Mouse (Mus musculus) midbrain, embryonic 16.5 days (tissue): Measurements from ENCODE around the gene Sympk. TPM values are rescaled to one million over a fixed set of nuclear protein-coding genes. Genes with fewer than 3 reads are reported as not detected.

ENCODE experiments used
- ATAC-seq: fragments of 200-750 bp; cut with Nextera tagmentation; 2 replicates; pipeline ENCODE4 v1.8.0; 2017; ENCODE audit warnings: moderate TSS enrichment
- H3K27ac ChIP-seq: fragments of 300-500 bp; sonication (generic); 2 replicates; pipeline ENCODE4 v1.5.1; 2014; ENCODE audit warnings: mild to moderate bottlenecking, low read length, mixed read lengths
- H3K27me3 ChIP-seq: fragments of 300-500 bp; sonication (generic); 2 replicates; pipeline ENCODE4 v1.6.1; 2014; ENCODE audit warnings: low read depth, low read length, mixed read lengths; ENCODE audit not compliant: control insufficient read depth, insufficient read depth
- H3K36me3 ChIP-seq: fragments of 300-500 bp; sonication (generic); 2 replicates; pipeline ENCODE4 v1.6.1; 2014; ENCODE audit warnings: mild to moderate bottlenecking, low read length, moderate library complexity, mixed read lengths; ENCODE audit not compliant: control insufficient read depth, insufficient read depth
- H3K4me1 ChIP-seq: fragments of 300-500 bp; sonication (generic); 2 replicates; pipeline ENCODE4 v1.6.1; 2014; ENCODE audit warnings: mild to moderate bottlenecking, low read length, mixed read lengths; ENCODE audit not compliant: control insufficient read depth, insufficient read depth
- H3K4me2 ChIP-seq: fragments of 300-500 bp; sonication (generic); 2 replicates; pipeline ENCODE4 v1.6.1; 2014; ENCODE audit warnings: mild to moderate bottlenecking, low read length, mixed read lengths
- H3K4me3 ChIP-seq: fragments of 300-500 bp; sonication (generic); 2 replicates; pipeline ENCODE4 v1.5.1; 2014; ENCODE audit warnings: low read depth, mild to moderate bottlenecking, low read length, moderate library complexity, mixed read lengths
- H3K9ac ChIP-seq: fragments of 300-500 bp; sonication (generic); 2 replicates; pipeline ENCODE4 v1.6.1; 2014; ENCODE audit warnings: low read depth, low read length, mixed read lengths
- H3K9me3 ChIP-seq: fragments of 300-500 bp; sonication (generic); replicated peaks from 2 replicates; pipeline ENCODE4 v1.6.1; 2014; ENCODE audit warnings: mild to moderate bottlenecking, low read length, mixed read lengths; ENCODE audit not compliant: control insufficient read depth, poor library complexity, severe bottlenecking
- WGBS: fragments of 180-500 bp; shearing (Covaris S2); extraction: QIAGEN DNeasy Blood & Tissue Kit; methylation state at CpG from one replicate; pipeline ENCODE4 v1.1.7; 2014; 5-methylcytosine and 5-hydroxymethylcytosine counted together
- microRNA-seq: library from miRNA; unstranded; fragments of <30 nt; microRNA quantifications from one replicate; pipeline ENCODE4, GENCODE M21; 2017
- polyA plus RNA-seq: library from polyadenylated mRNA; unstranded; fragments of >200 nt; fragmentation: Nextera tagmentation; extraction: Ambion mirVana; gene quantifications from 2 replicates; pipeline ENCODE4 v1.2.1, GENCODE M21; 2015

The Sympk gene
- polyA plus RNA-seq, 1 experiment from 2014 or later, result 25.6 TPM

DNA sequence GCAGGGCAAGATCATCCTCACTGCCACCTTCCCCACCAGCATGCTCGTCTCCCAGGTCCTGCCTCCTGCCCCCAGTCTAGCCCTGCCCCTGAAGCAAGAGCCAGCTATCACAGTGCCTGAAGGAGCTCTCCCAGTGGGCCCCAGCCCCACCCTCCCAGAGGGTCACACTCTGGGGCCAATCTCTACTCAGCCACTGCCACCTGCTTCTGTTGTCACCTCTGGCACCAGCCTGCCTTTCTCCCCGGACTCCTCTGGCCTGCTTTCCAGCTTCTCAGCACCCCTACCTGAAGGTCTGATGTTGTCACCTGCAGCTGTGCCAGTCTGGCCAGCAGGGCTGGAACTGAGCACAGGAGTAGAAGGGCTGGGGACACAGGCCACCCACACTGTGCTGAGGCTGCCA is 73.0 kb downstream of the Sympk start:
- Histone ChIP-seq H3K9ac (no peak overlapping the region), H3K36me3 (no peaks in the 10 kb centered on the region), H3K4me3 (no peak overlapping the region), H3K9me3 (no peaks in the 10 kb centered on the region), H3K4me1 (peaks cover 28% of the 10 kb centered on the region), H3K27me3 (peaks cover 14% of the 10 kb centered on the region), H3K4me2 (no peak overlapping the region), H3K27ac (no peak overlapping the region)
- 75% methylated on average over 2 of the region's 2 CpGs for WGBS
- no peak for ATAC-seq

DNA sequence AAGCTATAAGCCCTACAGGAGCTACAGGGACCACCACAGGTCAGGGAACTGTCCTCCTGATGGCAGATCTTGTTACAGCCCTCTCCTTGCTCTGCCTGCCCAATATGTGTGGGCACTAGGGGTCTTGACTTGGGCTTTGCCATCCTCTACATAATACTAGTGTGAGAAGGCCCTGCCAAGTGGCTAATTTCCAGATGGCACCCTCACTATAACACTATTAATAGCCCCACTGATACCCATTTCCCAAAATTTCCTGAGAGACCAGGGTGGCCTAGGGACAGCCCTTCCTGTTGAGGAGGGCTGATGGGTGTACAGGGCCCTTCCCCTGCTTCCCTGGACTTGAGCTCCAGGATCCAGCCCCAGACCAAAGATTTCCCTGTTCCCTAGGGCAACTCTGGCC is 73.7 kb downstream of the Sympk start:
- Histone ChIP-seq H3K9me3 (no peaks in the 10 kb centered on the region), H3K4me3 (no peak overlapping the region), H3K9ac (no peak overlapping the region), H3K4me2 (no peak overlapping the region), H3K36me3 (no peaks in the 10 kb centered on the region), H3K27ac (no peak overlapping the region), H3K4me1 (peaks cover 28% of the 10 kb centered on the region), H3K27me3 (peaks cover 14% of the 10 kb centered on the region)
- no peak for ATAC-seq

DNA sequence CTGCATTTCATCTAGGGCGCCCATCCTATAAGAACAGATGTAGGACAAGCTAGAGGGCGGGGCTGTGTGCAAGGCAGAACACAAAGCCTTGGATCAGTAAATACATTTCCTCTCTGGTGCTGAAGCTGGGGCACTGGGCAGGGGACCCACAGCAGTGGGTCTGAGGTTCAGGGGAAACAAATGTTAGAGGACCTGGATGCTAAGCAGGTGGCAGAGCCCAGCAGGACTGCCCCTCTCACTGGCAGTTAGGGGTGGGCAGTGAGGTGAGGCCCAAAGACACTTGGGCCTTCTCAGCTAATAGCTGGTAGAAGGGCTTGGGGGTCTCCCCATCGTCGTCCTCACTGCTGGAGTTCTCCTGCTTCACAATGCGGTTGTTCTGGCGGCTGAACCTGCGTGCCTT is 74.6 kb downstream of the Sympk start:
- H3K4me2 ChIP-seq, result no peak overlapping the region
- no peak overlapping the region for H3K9ac ChIP-seq
- peaks cover 20% of the 10 kb centered on the region for H3K4me1 ChIP-seq
- no peak overlapping the region for H3K27ac ChIP-seq
- H3K36me3 ChIP-seq, result no peaks in the 10 kb centered on the region
- no peaks in the 10 kb centered on the region for H3K9me3 ChIP-seq
- no peak overlapping the region for H3K4me3 ChIP-seq
- ATAC-seq, result no peak
- WGBS, result 61% methylated on average over 7 of the region's 7 CpGs
- peaks cover 14% of the 10 kb centered on the region for H3K27me3 ChIP-seq

DNA sequence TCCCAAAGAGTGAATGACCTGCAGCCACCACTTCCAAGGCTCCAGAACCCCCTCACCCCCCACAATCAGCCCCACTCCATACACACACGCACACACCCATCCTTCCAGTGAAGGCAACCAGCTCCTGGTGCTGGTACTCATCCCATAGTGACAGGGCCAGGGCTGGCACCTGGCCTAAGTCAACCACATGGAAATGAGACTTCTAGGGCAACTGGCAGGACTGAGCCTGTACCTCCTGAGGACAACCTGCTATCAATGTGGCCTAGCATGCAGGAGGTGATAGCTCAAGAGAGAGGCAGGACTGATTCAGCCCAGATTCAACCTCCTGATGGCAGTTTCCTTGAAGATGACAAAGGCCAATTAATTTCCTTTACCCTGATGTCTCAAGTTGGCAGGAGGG is 76.1 kb downstream of the Sympk start:
- H3K4me3 ChIP-seq, result no peak overlapping the region
- 85% methylated on average over 1 of the region's 1 CpGs for WGBS
- 0 out of 2 replicates have a peak, but pooled peaks cover 1% of the 10 kb centered on the region for H3K27me3 ChIP-seq
- no peaks in the 10 kb centered on the region for H3K9me3 ChIP-seq
- no peak overlapping the region for H3K27ac ChIP-seq
- ATAC-seq, result no peak
- H3K9ac ChIP-seq, result no peak overlapping the region
- H3K36me3 ChIP-seq, result no peaks in the 10 kb centered on the region
- H3K4me2 ChIP-seq, result no peak overlapping the region
- peaks cover 7% of the 10 kb centered on the region for H3K4me1 ChIP-seq

DNA sequence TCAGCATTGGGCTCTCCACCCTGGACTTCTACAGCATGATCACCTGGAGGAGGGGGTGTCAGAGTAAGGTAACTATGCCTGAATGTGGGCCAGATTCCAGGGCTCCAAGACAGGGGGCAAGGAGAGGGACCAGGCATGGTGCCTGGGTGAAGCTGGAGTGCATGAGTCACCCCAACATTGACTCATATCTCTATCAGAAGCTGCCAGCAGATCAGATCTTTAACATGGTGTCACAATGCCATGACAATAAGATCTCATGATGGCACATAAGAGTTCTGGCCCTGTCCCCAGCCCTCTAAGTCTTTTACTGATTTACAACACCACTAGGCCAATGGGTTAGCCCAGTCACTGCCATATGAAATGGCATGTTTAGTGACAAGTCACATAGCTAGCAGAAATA is 79.6 kb downstream of the Sympk start:
- no peaks in the 10 kb centered on the region for H3K9me3 ChIP-seq
- no peak for ATAC-seq
- H3K4me3 ChIP-seq, result no peak overlapping the region
- no peak overlapping the region for H3K27ac ChIP-seq
- no peaks in the 10 kb centered on the region for H3K36me3 ChIP-seq
- no peak overlapping the region for H3K9ac ChIP-seq
- no peak overlapping the region for H3K4me2 ChIP-seq
- H3K4me1 ChIP-seq, result no peaks in the 10 kb centered on the region
- H3K27me3 ChIP-seq, result no peaks in the 10 kb centered on the region

Small RNA genes within 50 kb of the gene (microRNA-seq; reads per million reads assigned to microRNA genes)
- gene Mir3100, result not detected

Other genes with a start within 250 kb of the Sympk start
- not detected in 2 replicates for gene Psg19, start 225.9 kb upstream of the Sympk start, polyA plus RNA-seq
- gene Psg17, start 202.8 kb upstream of the Sympk start, polyA plus RNA-seq, result 0.09 TPM in 1 of 2 replicates, not detected in the other
- gene Mill2, start 184.4 kb upstream of the Sympk start, polyA plus RNA-seq, result 0.45 and 0.69 TPM in 2 replicates
- 25.4 and 29.9 TPM in 2 replicates for gene Pglyrp1, start 153.0 kb upstream of the Sympk start, polyA plus RNA-seq
- gene Ccdc61, start 114.0 kb upstream of the Sympk start, polyA plus RNA-seq, result 24.7 and 31.2 TPM in 2 replicates
- gene Nova2, start 98.5 kb upstream of the Sympk start, polyA plus RNA-seq, result 11.9 and 14.3 TPM in 2 replicates
- 0.52 and 0.79 TPM in 2 replicates for gene Nanos2, start 37.0 kb upstream of the Sympk start, polyA plus RNA-seq
- gene Mypop, start 33.1 kb upstream of the Sympk start, polyA plus RNA-seq, result 3.9 and 5.1 TPM in 2 replicates
- gene Irf2bp1, start 20.3 kb upstream of the Sympk start, polyA plus RNA-seq, result 26.0 and 26.7 TPM in 2 replicates
- gene Foxa3, start 839 bp upstream of the Sympk start, polyA plus RNA-seq, result not detected in 2 replicates
- gene Rsph6a, start 30.3 kb downstream of the Sympk start, polyA plus RNA-seq, result 0.14 and 0.28 TPM in 2 replicates
- gene Dmwd, start 51.9 kb downstream of the Sympk start, polyA plus RNA-seq, result 28.4 and 28.7 TPM in 2 replicates
- gene Dmpk, start 59.5 kb downstream of the Sympk start, polyA plus RNA-seq, result 6.9 and 8.1 TPM in 2 replicates
- 1.5 and 1.6 TPM in 2 replicates for gene Six5, start 70.2 kb downstream of the Sympk start, polyA plus RNA-seq
- gene Gm4969, start 94.0 kb downstream of the Sympk start, polyA plus RNA-seq, result 8.2 and 9.5 TPM in 2 replicates
- gene Fbxo46, start 95.5 kb downstream of the Sympk start, polyA plus RNA-seq, result 18.2 and 21.1 TPM in 2 replicates
- 24.9 and 28.8 TPM in 2 replicates for gene Qpctl, start 124.9 kb downstream of the Sympk start, polyA plus RNA-seq
- gene Snrpd2, start 125.3 kb downstream of the Sympk start, polyA plus RNA-seq, result 105 TPM in 2 replicates
- gene Gipr, start 141.8 kb downstream of the Sympk start, polyA plus RNA-seq, result 4.0 and 4.8 TPM in 2 replicates
- gene Eml2, start 152.0 kb downstream of the Sympk start, polyA plus RNA-seq, result 10.6 TPM in 2 replicates
- 3.4 and 4.5 TPM in 2 replicates for gene Gpr4, start 188.2 kb downstream of the Sympk start, polyA plus RNA-seq
- gene Opa3, start 204.0 kb downstream of the Sympk start, polyA plus RNA-seq, result 33.8 and 36.5 TPM in 2 replicates
- gene Vasp, start 247.4 kb downstream of the Sympk start, polyA plus RNA-seq, result 35.5 and 40.9 TPM in 2 replicates